Mouse (Mus musculus) myocyte (in vitro differentiated cells): ENCODE measurements at regions not wholly inside any gene's neighbourhood (a gene's known extent, or its start where the extent isn't known, plus 50 kb on each side); places are given as distances from the start of the nearest gene placed in this dataset.

Source experiments
- H3K27me3 ChIP-seq: one replicate; pipeline ENCODE4 v1.6.1; 2011; ENCODE audit not compliant: control insufficient read depth, insufficient read depth, insufficient read length
- H3K36me3 ChIP-seq: one replicate; pipeline ENCODE4 v1.6.1; 2011; ENCODE audit not compliant: control insufficient read depth, insufficient read depth
- H3K4me2 ChIP-seq: one replicate; pipeline ENCODE4 v1.6.1; 2011; ENCODE audit warnings: low read depth, control low read depth
- H3K4me3 ChIP-seq: one replicate; pipeline ENCODE4 v1.5.1; 2011; ENCODE audit warnings: mild to moderate bottlenecking, control low read depth, moderate library complexity
- H3K79me2 ChIP-seq: one replicate; pipeline ENCODE4 v1.6.1; 2011; ENCODE audit not compliant: control insufficient read depth, insufficient read depth
- H3ac ChIP-seq: one replicate; pipeline ENCODE4 v1.6.1; 2011; ENCODE audit not compliant: control insufficient read depth, insufficient read length
- CEBPB ChIP-seq: IDR thresholded peaks from 2 replicates; pipeline ENCODE4 v1.6.1; 2011; ENCODE audit warnings: mild to moderate bottlenecking, moderate library complexity; ENCODE audit not compliant: poor library complexity, insufficient read depth, severe bottlenecking
- E2F4 ChIP-seq: IDR thresholded peaks from one replicate; pipeline ENCODE4 v1.6.1; 2011; ENCODE audit warnings: mild to moderate bottlenecking, control low read depth, moderate library complexity; ENCODE audit not compliant: insufficient read depth
- MAX ChIP-seq: IDR thresholded peaks from one replicate; pipeline ENCODE4 v1.6.1; 2011; ENCODE audit warnings: low read depth, mild to moderate bottlenecking, control low read depth
- MYOD1 ChIP-seq, 3 experiments: IDR thresholded peaks; one replicate each; pipeline ENCODE4 v1.6.1; 2011; ENCODE audit warnings: control low read depth in 2 of 3, low read depth in 2 of 3, mild to moderate bottlenecking in 2 of 3, moderate library complexity in 1 of 3; ENCODE audit not compliant: insufficient read length in 2 of 3, control insufficient read depth in 1 of 3
- MYOG ChIP-seq, 3 experiments: IDR thresholded peaks; one replicate each; pipeline ENCODE4 v1.6.1; 2011; ENCODE audit warnings: control low read depth in 2 of 3, low read depth in 2 of 3, mild to moderate bottlenecking in 2 of 3; ENCODE audit not compliant: insufficient read length in 2 of 3, control insufficient read depth in 1 of 3, insufficient read depth in 1 of 3
- POLR2A ChIP-seq: IDR thresholded peaks from one replicate; pipeline ENCODE4 v1.6.1; 2011; ENCODE audit warnings: low read depth, mild to moderate bottlenecking, control low read depth, moderate library complexity; ENCODE audit not compliant: insufficient read length
- POLR2AphosphoS2 ChIP-seq: IDR thresholded peaks from one replicate; pipeline ENCODE4 v1.6.1; 2011; ENCODE audit warnings: low read depth, control low read depth; ENCODE audit not compliant: insufficient read length
- REST ChIP-seq: IDR thresholded peaks from one replicate; pipeline ENCODE4 v1.6.1; 2011; ENCODE audit warnings: mild to moderate bottlenecking, control low read depth, moderate library complexity; ENCODE audit not compliant: insufficient read depth, insufficient read length
- SRF ChIP-seq: IDR thresholded peaks from one replicate; pipeline ENCODE4 v1.6.1; 2011; ENCODE audit warnings: low read depth; ENCODE audit not compliant: control insufficient read depth, insufficient read length
- TCF12 ChIP-seq: IDR thresholded peaks from one replicate; pipeline ENCODE4 v1.6.1; 2011; ENCODE audit warnings: mild to moderate bottlenecking, control low read depth; ENCODE audit not compliant: poor library complexity, insufficient read depth, severe bottlenecking
- TCF3 ChIP-seq: IDR thresholded peaks from one replicate; pipeline ENCODE4 v1.6.1; 2011; ENCODE audit warnings: low read depth, control low read depth; ENCODE audit not compliant: insufficient read length
- USF1 ChIP-seq: IDR thresholded peaks from one replicate; pipeline ENCODE4 v1.6.1; 2011; ENCODE audit warnings: low read depth, mild to moderate bottlenecking, control low read depth, moderate library complexity

GRCm38 (mm10) chr4:89008561-89008960 lies 128.4 kb upstream of the Mtap start:
- H3K4me3 ChIP-seq: no peak overlapping the region

DNA sequence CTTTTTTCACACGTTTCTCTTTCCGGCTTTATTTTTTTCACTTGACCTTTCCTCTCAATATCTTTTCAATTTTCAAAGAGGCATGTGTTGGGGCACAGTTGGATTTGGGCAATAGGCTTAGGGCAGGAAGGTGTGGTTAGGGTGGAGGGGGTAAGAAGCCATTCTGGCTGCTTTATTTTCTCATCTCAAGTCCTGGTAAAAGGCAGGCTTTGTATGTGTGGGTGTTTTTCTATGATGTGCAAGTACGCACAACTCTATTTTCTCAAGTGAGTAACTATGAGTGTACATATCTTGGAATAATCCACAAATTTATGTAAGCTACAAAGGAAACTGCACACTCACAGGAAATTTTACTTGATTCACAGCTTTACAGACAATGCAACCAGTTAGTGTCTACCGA lies 121.5 kb upstream of the Ifne start:
- Histone ChIP-seq H3K4me3 (no peak overlapping the region), H3K79me2 (no peaks in the 10 kb centered on the region), H3K36me3 (no peaks in the 10 kb centered on the region), H3K27me3 (no peaks in the 10 kb centered on the region), H3K4me2 (peak overlapping the region; percentile 16), H3ac (no peak overlapping the region)
- TF ChIP-seq REST (no peak), POLR2AphosphoS2 (no peak), MYOD1 (IDR thresholded peaks at IDR 0.05; ENCODE audit: control insufficient read depth in 1 of 3, insufficient read length in 2 of 3, low read depth in 2 of 3) (no peak), TCF3 (no peak), MYOG (IDR thresholded peaks at IDR 0.05; ENCODE audit: control insufficient read depth in 1 of 3, insufficient read depth in 1 of 3, insufficient read length in 2 of 3, low read depth in 2 of 3) (no peak), POLR2A (no peak), MAX (no peak), USF1 (no peak), E2F4 (no peak), CEBPB (no peak)

More at GRCm38 (mm10) chr4:89008561-89008960, 128.4 kb upstream of the Mtap start:
- H3K79me2 ChIP-seq: no peaks in the 10 kb centered on the region
- H3K36me3 ChIP-seq: no peaks in the 10 kb centered on the region
- TF ChIP-seq TCF3: no peak
- TF ChIP-seq POLR2AphosphoS2: no peak
- TF ChIP-seq SRF: no peak
- no peaks in the 10 kb centered on the region for H3K27me3 ChIP-seq
- no peak overlapping the region for H3ac ChIP-seq
- H3K4me2 ChIP-seq: peak overlapping the region; percentile 24

DNA sequence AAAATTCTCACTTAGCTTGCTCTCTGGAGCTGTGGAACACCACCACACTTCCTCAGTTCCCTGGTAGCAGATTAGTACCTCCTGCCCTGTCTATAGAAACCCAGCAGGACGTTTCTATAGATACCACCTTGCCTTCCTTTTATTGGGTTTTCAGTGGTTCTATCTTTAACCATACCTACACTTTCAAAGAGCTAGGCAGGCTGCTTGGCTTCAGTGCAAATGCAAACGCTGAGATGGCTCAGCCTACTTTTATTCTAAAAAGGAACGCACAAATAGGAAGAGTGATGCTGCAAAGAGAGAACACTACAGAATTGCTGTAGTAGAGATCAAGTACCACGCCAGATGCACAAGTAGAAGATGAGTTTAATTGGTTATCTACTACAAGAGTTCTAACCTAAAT lies 120.9 kb upstream of the Ifne start:
- TF ChIP-seq TCF3 (no peak), E2F4 (no peak), MYOG (IDR thresholded peaks at IDR 0.05; ENCODE audit: control insufficient read depth in 1 of 3, insufficient read depth in 1 of 3, insufficient read length in 2 of 3, low read depth in 2 of 3) (no peak), MAX (no peak), USF1 (no peak), SRF (no peak), TCF12 (no peak)
- Histone ChIP-seq H3K4me2 (peak overlapping the region; percentile 16), H3K79me2 (no peaks in the 10 kb centered on the region), H3ac (no peak overlapping the region), H3K4me3 (no peak overlapping the region), H3K36me3 (no peaks in the 10 kb centered on the region), H3K27me3 (no peaks in the 10 kb centered on the region)

GRCm38 (mm10) chr4:89000200-89000599 lies 120.2 kb upstream of the Ifne start:
- no peaks in the 10 kb centered on the region for H3K27me3 ChIP-seq
- no peak overlapping the region for H3K4me3 ChIP-seq
- H3K79me2 ChIP-seq: no peaks in the 10 kb centered on the region
- H3ac ChIP-seq: no peak overlapping the region
- TF ChIP-seq E2F4 (no peak), POLR2A (no peak), MAX (no peak), REST (no peak), MYOD1 (IDR thresholded peaks at IDR 0.05; ENCODE audit: control insufficient read depth in 1 of 3, insufficient read length in 2 of 3, low read depth in 2 of 3) (no peak), TCF3 (no peak), CEBPB (no peak), USF1 (no peak), MYOG (IDR thresholded peaks at IDR 0.05; ENCODE audit: control insufficient read depth in 1 of 3, insufficient read depth in 1 of 3, insufficient read length in 2 of 3, low read depth in 2 of 3) (no peak), SRF (no peak), TCF12 (no peak), POLR2AphosphoS2 (no peak)
- H3K4me2 ChIP-seq: no peak overlapping the region
- H3K36me3 ChIP-seq: no peaks in the 10 kb centered on the region

- peak overlapping the region; percentile 40 for H3K4me2 ChIP-seq
- H3ac ChIP-seq: no peak overlapping the region
- H3K36me3 ChIP-seq: no peaks in the 10 kb centered on the region
- H3K27me3 ChIP-seq: no peaks in the 10 kb centered on the region
- H3K4me3 ChIP-seq: no peak overlapping the region
- no peak for TF ChIP-seq CEBPB
- TF ChIP-seq USF1: no peak
- no peak for TF ChIP-seq MAX
- no peaks in the 10 kb centered on the region for H3K79me2 ChIP-seq
These were observed 118.3 kb upstream of the Ifne start for GRCm38 (mm10) chr4:88998286-88998685.
